Mouse (Mus musculus): ENCODE measurements around the gene Babam2. TPM values are rescaled to one million over a fixed set of nuclear protein-coding genes. Genes with fewer than 3 reads are reported as not detected.
"Not testable (repeated sequence)": the region's sequence is repeated elsewhere in the genome, so short reads cannot be mapped to it uniquely, and the experiment has no call there.

Gene Babam2
- polyA plus RNA-seq, 1 experiment from 2014 or later: 32.2 TPM

DNA sequence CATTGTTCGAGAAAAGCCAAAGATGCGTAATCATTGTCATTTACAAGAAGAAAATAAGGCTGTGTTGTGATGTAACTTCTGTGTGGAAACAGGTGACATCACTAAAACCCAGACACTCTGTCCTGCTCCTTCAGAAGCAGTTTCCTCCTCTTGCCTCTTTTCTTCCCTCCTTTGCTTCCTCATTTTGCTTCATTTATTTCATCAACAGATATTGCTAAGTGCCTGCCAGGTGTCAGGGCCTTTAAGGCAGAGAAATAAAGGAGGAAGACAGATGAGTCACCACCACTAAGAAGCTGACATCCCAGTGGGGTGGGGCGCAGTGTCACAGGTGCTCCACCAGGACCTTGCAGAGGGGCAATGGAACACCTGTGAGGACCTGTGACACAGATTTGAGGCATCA lies 258.9 kb downstream of the Babam2 start:
- WGBS: 98% methylated on average over 3 of the region's 3 CpGs
- no peak overlapping the region for H3K4me2 ChIP-seq (replicated peaks)
- H3K4me1 ChIP-seq: no peaks in the 10 kb centered on the region
- no peak for ATAC-seq (ENCODE audit: insufficient number of reproducible peaks, insufficient read depth, low FRiP score, low TSS enrichment)
- no peak overlapping the region for H3K9ac ChIP-seq
- H3K27me3 ChIP-seq: no peaks in the 10 kb centered on the region
- no peak overlapping the region for H3K27ac ChIP-seq
- H3K9me3 ChIP-seq: no peaks in the 10 kb centered on the region
- no peaks in the 10 kb centered on the region for H3K36me3 ChIP-seq
- no peak overlapping the region for H3K4me3 ChIP-seq

GRCm38 (mm10) chr5:31959886-31960285 lies 262.4 kb downstream of the Babam2 start:
- Histone ChIP-seq H3K27ac (no peak overlapping the region), H3K9me3 (no peaks in the 10 kb centered on the region), H3K36me3 (no peaks in the 10 kb centered on the region), H3K27me3 (no peaks in the 10 kb centered on the region), H3K9ac (no peak overlapping the region), H3K4me2 (replicated peaks) (no peak overlapping the region), H3K4me1 (no peaks in the 10 kb centered on the region), H3K4me3 (no peak overlapping the region)
- 89% methylated on average over 8 of the region's 8 CpGs for WGBS
- no peak for ATAC-seq (ENCODE audit: insufficient number of reproducible peaks, insufficient read depth, low FRiP score, low TSS enrichment)

GRCm38 (mm10) chr5:31961423-31961822 lies 263.9 kb downstream of the Babam2 start:
- no peaks in the 10 kb centered on the region for H3K4me1 ChIP-seq
- H3K36me3 ChIP-seq: no peaks in the 10 kb centered on the region
- no peaks in the 10 kb centered on the region for H3K27me3 ChIP-seq
- H3K27ac ChIP-seq: no peak overlapping the region
- H3K9ac ChIP-seq: no peak overlapping the region
- ATAC-seq (ENCODE audit: insufficient number of reproducible peaks, insufficient read depth, low FRiP score, low TSS enrichment): no peak
- H3K9me3 ChIP-seq: no peaks in the 10 kb centered on the region
- H3K4me2 ChIP-seq (replicated peaks): no peak overlapping the region
- 54% methylated on average over 2 of the region's 2 CpGs for WGBS
- no peak overlapping the region for H3K4me3 ChIP-seq

DNA sequence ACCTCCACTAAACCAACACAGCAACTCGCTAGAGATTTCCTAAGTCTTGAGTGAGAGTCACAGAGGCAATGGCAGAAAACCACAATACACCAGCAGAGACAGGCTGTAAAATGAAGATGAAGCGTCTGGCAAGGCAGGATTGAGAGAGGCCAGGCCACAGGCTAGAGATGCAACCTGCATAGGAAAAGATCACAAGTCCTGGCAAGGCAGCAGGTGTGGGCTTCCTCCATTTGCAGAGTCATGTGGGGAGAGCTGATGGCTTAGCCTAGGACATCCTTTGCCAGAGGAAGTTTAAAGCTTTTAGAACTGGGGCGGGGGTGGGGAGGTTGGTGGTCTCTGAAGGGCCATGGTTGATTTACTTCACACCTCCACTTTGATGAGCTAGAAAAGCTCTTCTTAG lies 264.9 kb downstream of the Babam2 start:
- no peak overlapping the region for H3K27ac ChIP-seq
- H3K9ac ChIP-seq: no peak overlapping the region
- no peaks in the 10 kb centered on the region for H3K4me1 ChIP-seq
- no peak overlapping the region for H3K4me3 ChIP-seq
- H3K4me2 ChIP-seq (replicated peaks): no peak overlapping the region
- no peaks in the 10 kb centered on the region for H3K9me3 ChIP-seq
- no peaks in the 10 kb centered on the region for H3K36me3 ChIP-seq
- no peaks in the 10 kb centered on the region for H3K27me3 ChIP-seq
- 76% methylated on average over 3 of the region's 3 CpGs for WGBS
- no peak for ATAC-seq (ENCODE audit: insufficient number of reproducible peaks, insufficient read depth, low FRiP score, low TSS enrichment)

DNA sequence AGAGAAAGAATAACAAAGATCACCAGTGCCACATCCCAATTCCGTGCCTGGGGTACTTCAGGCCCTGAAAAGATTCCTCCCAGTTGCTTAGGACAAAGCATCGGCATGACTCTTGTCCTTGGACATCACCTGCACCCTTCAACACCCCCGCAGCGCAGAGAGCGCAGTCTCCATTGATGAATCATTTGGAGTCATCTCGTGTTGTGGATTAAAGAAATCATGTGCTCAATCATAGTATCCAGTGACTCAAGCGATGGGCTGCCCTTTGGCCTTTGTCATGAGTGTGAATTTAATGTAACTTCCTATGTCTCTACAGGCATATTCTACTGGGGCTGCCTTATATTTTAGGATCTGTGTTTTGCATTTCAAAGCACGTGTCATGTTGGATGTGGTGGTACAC lies 265.9 kb downstream of the Babam2 start:
- H3K4me1 ChIP-seq: peaks cover 7% of the 10 kb centered on the region; the same call in 1 of the 2 replicates
- no peak for ATAC-seq (ENCODE audit: insufficient number of reproducible peaks, insufficient read depth, low FRiP score, low TSS enrichment)
- H3K27ac ChIP-seq: no peak overlapping the region
- no peak overlapping the region for H3K9ac ChIP-seq
- H3K4me2 ChIP-seq (replicated peaks): no peak overlapping the region
- H3K9me3 ChIP-seq: no peaks in the 10 kb centered on the region
- 86% methylated on average over 8 of the region's 8 CpGs for WGBS
- no peaks in the 10 kb centered on the region for H3K36me3 ChIP-seq
- no peak overlapping the region for H3K4me3 ChIP-seq
- no peaks in the 10 kb centered on the region for H3K27me3 ChIP-seq

DNA sequence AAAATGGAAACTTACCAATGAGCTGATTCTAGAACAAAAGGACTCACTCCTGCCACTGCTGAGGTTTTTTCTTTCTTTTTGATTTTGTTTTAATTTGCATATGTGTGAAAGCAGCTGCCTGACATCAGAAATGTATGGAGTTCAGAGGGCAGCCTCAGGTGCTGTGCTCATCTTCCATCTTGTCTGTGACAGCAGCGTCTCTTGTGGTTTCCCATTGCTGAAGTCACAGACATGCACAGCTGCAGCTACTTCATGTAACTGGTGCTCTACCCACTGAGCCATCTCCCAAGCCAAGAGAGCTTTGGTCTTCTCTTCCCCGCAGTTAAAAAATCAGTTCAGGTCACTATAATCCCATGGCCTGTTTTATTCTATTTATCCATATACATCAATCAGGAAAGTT lies 266.4 kb downstream of the Babam2 start:
- H3K27ac ChIP-seq: no peak overlapping the region
- 88% methylated on average over 2 of the region's 2 CpGs for whole genome bisulfite sequencing
- peaks cover 7% of the 10 kb centered on the region; the same call in 1 of the 2 replicates for H3K4me1 ChIP-seq
- ATAC-seq (ENCODE audit: insufficient number of reproducible peaks, insufficient read depth, low FRiP score, low TSS enrichment): no peak
- no peak overlapping the region for H3K4me3 ChIP-seq
- H3K9ac ChIP-seq: no peak overlapping the region
- H3K27me3 ChIP-seq: no peaks in the 10 kb centered on the region
- no peak overlapping the region for H3K4me2 ChIP-seq (replicated peaks)
- no peaks in the 10 kb centered on the region for H3K9me3 ChIP-seq
- no peaks in the 10 kb centered on the region for H3K36me3 ChIP-seq

DNA sequence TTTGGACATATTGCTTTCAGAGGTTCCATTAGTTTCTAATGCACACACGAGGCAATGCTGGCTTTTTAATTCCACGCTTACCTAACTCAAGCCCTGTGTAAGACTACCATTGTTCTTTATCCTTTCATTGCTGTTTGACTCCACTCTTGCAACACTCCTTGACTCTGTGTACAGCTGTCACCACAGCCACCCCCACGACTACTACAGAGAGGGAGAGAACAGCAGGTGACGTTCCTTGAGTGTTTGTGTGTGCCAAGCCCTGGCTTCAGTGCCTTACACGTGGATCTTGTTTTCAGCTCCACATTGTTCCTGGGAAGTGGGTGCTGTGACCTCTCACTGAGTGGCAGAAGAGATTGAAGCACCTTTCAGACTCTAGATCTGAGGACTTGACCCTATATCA lies 269.3 kb downstream of the Babam2 start:
- Histone ChIP-seq H3K27ac (no peak overlapping the region), H3K36me3 (no peaks in the 10 kb centered on the region), H3K9me3 (no peaks in the 10 kb centered on the region), H3K4me3 (no peak overlapping the region), H3K4me2 (replicated peaks) (no peak overlapping the region), H3K9ac (no peak overlapping the region), H3K27me3 (no peaks in the 10 kb centered on the region), H3K4me1 (peaks cover 7% of the 10 kb centered on the region; the same call in 1 of the 2 replicates)
- no peak for ATAC-seq (ENCODE audit: insufficient number of reproducible peaks, insufficient read depth, low FRiP score, low TSS enrichment)
- WGBS: 75% methylated on average over 5 of the region's 5 CpGs

DNA sequence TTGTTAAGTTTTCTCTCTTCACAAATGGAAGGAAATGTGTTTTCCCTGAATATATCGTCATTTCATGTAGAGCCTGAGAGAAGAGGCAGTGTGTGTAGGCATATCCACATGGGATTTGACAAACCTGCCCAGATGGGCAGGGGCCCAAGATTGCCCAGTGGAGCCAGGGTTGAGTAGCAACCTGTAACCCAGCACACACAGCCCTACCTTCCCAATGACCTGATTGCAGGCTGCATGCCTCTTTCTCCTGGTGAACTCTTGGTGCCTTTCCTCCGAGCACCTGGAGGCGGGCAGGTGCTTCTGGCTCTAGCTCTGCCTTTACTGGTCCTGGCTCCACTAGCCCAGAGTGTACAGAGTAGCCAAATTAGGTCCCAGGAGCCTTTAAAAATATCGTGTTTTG lies 270.0 kb downstream of the Babam2 start:
- Histone ChIP-seq H3K27me3 (no peaks in the 10 kb centered on the region), H3K4me2 (replicated peaks) (no peak overlapping the region), H3K9me3 (no peaks in the 10 kb centered on the region), H3K36me3 (no peaks in the 10 kb centered on the region), H3K9ac (no peak overlapping the region), H3K27ac (no peak overlapping the region), H3K4me1 (peaks cover 7% of the 10 kb centered on the region; the same call in 1 of the 2 replicates), H3K4me3 (no peak overlapping the region)
- 81% methylated on average over 4 of the region's 4 CpGs for WGBS
- ATAC-seq (ENCODE audit: insufficient number of reproducible peaks, insufficient read depth, low FRiP score, low TSS enrichment): no peak

DNA sequence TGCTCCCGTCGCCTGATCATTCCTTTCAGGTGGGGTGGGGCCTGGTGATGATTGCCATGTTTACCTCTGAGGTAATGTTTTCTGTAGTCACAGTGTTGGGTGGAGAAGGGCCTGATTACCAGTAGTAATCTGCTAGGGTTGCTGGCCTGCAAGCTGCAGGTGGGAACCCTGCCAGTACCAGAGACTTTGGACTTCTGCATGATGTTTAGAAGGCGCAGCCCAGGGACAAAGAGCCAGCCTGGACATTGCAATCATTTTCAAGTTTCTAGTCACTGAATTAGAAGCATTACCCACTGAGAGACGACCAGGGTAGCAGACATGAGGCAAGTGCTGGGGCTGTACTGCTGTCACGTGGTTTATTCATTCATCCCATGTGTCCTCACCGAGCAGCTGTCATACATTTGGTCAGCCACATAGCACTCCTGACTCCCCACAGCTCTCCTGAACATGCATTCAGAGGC lies 270.6 kb downstream of the Babam2 start:
- no peak overlapping the region for H3K4me3 ChIP-seq
- WGBS: 62% methylated on average over 6 of the region's 6 CpGs
- H3K4me1 ChIP-seq: peaks cover 7% of the 10 kb centered on the region; the same call in 1 of the 2 replicates
- no peaks in the 10 kb centered on the region for H3K9me3 ChIP-seq
- no peak overlapping the region for H3K4me2 ChIP-seq (replicated peaks)
- H3K27me3 ChIP-seq: no peaks in the 10 kb centered on the region
- no peak overlapping the region for H3K9ac ChIP-seq
- no peak overlapping the region for H3K27ac ChIP-seq
- ATAC-seq (ENCODE audit: insufficient number of reproducible peaks, insufficient read depth, low FRiP score, low TSS enrichment): no peak
- H3K36me3 ChIP-seq: no peaks in the 10 kb centered on the region

DNA sequence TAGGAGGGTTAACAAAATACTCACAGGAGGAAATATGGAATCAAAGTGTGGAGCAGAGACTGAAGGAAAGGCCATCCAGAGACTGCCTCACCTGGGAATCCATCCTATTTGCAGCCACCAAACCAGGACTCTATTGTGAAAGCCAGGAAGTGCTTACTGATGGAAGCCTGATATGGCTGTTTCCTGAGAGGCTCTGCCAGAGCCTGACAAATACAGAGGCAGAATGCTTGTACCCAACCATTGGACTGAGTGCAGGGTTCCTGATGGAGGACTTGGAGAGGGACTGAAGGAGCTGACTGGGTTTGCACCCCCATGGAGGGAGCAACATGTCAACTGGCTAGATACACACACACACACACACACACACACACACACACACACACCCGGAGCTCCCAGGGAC lies 274.9 kb downstream of the Babam2 start:
- not testable (repeated sequence) for ATAC-seq (ENCODE audit: insufficient number of reproducible peaks, insufficient read depth, low FRiP score, low TSS enrichment); H3K27me3 ChIP-seq; H3K4me3 ChIP-seq; H3K36me3 ChIP-seq; H3K4me1 ChIP-seq; H3K9ac ChIP-seq; H3K9me3 ChIP-seq; H3K27ac ChIP-seq; H3K4me2 ChIP-seq (replicated peaks)
- WGBS: 57% methylated on average over 1 of the region's 1 CpGs

- no peak for ATAC-seq (ENCODE audit: insufficient number of reproducible peaks, insufficient read depth, low FRiP score, low TSS enrichment)
- 44% methylated on average over 3 of the region's 3 CpGs for WGBS
- no peak overlapping the region for H3K9ac ChIP-seq
These were observed 277.2 kb downstream of the Babam2 start for GRCm38 (mm10) chr5:31974614-31975168.

GRCm38 (mm10) chr5:31982061-31982460 lies 284.6 kb downstream of the Babam2 start:
- Histone ChIP-seq H3K27ac (no peak overlapping the region), H3K9ac (no peak overlapping the region), H3K9me3 (no peaks in the 10 kb centered on the region), H3K27me3 (no peaks in the 10 kb centered on the region), H3K4me2 (replicated peaks) (no peak overlapping the region), H3K36me3 (no peaks in the 10 kb centered on the region), H3K4me1 (peaks cover 9% of the 10 kb centered on the region; the same call in 1 of the 2 replicates), H3K4me3 (no peak overlapping the region)
- no peak for ATAC-seq (ENCODE audit: insufficient number of reproducible peaks, insufficient read depth, low FRiP score, low TSS enrichment)
- 86% methylated on average over 5 of the region's 5 CpGs for WGBS

More at GRCm38 (mm10) chr5:31974614-31975168, 277.2 kb downstream of the Babam2 start:
- no peaks in the 10 kb centered on the region for H3K9me3 ChIP-seq
- no peak overlapping the region for H3K4me2 ChIP-seq (replicated peaks)
- no peaks in the 10 kb centered on the region for H3K36me3 ChIP-seq
- H3K4me3 ChIP-seq: no peak overlapping the region
- H3K27ac ChIP-seq: no peak overlapping the region
- no peaks in the 10 kb centered on the region for H3K4me1 ChIP-seq
- H3K27me3 ChIP-seq: no peaks in the 10 kb centered on the region

All from embryonic facial prominence, embryonic 12.5 days (tissue).